Mouse (Mus musculus): ENCODE results near the gene Ankrd36.

GRCm38 (mm10) chr11:5595792-5596191 is 26.3 kb downstream of the Ankrd36 start:
- TF ChIP-seq TAL1 (conservative IDR thresholded peaks at IDR 0.05; ENCODE audit: low read depth, low read length): peak; percentile 5; the same call in 1 of the 2 replicates
- no peak for TF ChIP-seq POLR2AphosphoS5 (IDR thresholded peaks at IDR 0.05; ENCODE audit: insufficient replicate concordance, low read depth, low read length)

Data from G1E (cell line).